Mouse (Mus musculus) MN1 (cell line): ENCODE measurements at regions not wholly inside any gene's neighbourhood (a gene's known extent, or its start where the extent isn't known, plus 50 kb on each side); places are given as distances from the start of the nearest gene placed in this dataset.
A peak's percentile ranks its signal among the peaks of the same experiment; 100 is the strongest.

Experiments used
- DNase-seq: peaks from one replicate; pipeline ENCODE4 v3.0.0-alpha.2; 2016; ENCODE audit warnings: low spot score

DNA sequence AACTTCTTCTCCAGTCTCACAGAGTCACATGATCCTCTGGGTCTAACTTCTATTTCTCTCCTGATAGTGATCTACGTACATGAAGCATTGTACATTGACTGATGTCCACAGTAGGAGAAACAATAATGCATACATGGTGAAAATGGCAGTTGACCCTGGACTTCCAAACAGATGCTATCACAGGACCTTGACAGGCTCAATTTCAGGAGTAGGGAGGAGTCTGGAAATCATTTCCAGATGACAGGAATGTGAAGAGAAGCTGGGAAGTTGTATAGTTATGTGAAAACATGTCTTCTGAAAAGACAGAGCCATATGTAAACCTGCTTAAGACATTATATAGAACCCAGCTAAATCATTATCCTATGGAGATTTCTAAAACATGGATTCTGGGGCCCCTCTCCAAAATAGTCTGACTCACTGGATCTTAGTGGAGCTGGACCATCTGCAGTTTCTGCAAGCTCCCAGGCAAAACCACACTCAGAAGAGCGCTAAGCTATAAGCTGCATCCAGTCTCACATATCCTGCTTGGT is 322.3 kb upstream of the Ldb2 start:
- no peak for DNase-seq

GRCm38 (mm10) chr5:45119757-45120156 is 320.3 kb upstream of the Ldb2 start:
- no peak for DNase-seq

- DNase-seq, result no peak
Measured at GRCm38 (mm10) chr5:45111246-45111645, 311.8 kb upstream of the Ldb2 start.

DNA sequence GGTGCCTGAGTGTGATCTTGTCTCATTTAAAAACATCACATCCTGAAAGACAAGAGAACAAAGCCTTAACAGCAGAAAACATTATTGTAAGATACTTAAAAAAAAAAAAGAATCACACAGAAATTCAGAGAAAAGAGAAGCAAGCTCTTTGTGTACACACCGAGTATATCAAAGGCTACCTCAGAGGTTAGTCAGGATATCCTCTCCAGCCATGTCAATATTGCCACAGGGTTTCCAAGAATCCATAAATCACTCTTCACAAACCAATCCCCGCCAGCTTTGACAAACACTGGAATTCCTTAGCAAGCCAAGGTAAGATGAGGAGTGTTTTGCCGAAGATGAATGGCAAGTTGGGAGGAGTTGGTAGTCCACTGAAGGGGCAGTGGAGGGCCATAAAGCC is 311.3 kb upstream of the Ldb2 start:
- DNase-seq, result no peak

GRCm38 (mm10) chr5:45105236-45105816 is 305.8 kb upstream of the Ldb2 start:
- no peak for DNase-seq

- no peak for DNase-seq
Measured at GRCm38 (mm10) chr5:45103763-45104428, 304.4 kb upstream of the Ldb2 start.

- peak; percentile 67 for DNase-seq
Measured at GRCm38 (mm10) chr5:45102661-45103060, 303.2 kb upstream of the Ldb2 start.

DNA sequence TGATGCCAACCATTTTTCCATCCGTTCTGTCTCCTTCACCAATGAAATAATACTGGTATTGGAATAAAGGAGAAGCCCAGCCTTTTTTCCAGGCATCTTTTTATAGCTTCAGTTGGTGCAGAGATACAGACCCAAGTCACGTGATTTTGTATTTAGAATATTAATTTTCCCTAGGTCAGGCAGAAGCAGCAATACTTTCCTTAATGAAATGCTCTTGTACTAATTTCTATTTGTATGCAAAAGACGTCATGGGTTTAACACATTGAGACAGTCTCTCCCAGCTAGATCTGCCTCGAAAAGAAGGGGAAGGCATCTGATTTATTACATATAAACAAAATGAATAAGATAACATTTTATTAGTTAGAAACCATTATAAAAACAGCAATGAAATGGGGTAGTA is 302.3 kb upstream of the Ldb2 start:
- DNase-seq, result peak; percentile 14

DNA sequence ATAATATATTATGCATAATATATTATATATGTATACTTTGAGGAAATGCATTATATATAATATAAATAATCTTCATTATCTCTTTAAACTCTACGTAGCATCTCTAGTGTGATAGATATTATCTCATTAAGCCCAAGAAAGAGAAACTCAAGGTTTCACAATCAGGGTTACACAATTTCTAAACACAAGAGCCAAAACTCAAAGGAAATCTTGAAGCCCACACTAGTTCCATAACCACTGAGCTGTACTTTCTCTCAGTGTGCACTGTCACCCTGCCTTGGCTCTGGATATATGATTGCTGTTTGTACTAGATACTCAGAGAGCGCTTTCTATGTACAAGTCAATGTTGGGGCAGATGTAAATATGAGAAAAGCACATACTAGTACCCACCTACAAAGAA is 299.6 kb upstream of the Ldb2 start:
- DNase-seq, result no peak

DNA sequence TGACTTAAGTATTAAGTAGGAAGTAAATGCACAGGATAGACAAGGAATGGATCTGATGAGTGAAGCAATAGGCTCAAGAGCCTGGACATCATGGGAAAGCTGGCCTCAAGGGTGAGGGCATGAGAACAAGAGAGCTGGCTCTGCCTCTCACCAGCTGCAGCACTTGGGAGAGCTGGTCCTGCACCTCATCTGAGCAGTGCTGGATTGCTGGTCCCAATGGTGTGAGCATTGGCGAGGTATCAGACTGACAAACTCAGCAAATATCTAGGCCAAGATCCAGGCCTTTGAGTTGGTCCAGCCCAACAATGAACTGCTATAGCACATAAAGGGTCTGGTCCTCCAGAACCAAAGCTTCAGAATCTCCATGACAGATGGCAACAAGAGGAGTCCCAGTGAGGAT is 298.5 kb upstream of the Ldb2 start:
- no peak for DNase-seq

DNA sequence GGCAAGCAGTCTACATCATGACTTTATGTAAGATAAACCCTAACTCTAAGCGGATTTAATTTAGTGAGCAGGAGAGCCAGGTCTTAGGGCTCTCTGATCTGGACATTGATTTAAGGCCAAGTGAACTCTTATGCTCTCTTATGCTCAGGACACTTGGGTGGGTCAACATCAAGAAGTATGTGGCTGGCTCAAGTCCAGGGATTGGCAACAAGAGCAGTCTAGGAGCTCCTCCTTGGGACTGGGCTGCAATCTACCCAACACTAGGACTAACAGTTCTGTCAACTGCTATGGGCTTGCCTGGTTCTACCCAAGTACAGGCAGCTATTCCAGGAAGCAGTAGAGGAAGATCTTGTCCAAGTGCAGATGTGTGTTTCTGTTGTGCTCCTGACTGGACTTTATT is 285.3 kb upstream of the Ldb2 start:
- no peak for DNase-seq

- DNase-seq, result no peak
Measured at GRCm38 (mm10) chr5:45082601-45083000, 283.1 kb upstream of the Ldb2 start.

DNA sequence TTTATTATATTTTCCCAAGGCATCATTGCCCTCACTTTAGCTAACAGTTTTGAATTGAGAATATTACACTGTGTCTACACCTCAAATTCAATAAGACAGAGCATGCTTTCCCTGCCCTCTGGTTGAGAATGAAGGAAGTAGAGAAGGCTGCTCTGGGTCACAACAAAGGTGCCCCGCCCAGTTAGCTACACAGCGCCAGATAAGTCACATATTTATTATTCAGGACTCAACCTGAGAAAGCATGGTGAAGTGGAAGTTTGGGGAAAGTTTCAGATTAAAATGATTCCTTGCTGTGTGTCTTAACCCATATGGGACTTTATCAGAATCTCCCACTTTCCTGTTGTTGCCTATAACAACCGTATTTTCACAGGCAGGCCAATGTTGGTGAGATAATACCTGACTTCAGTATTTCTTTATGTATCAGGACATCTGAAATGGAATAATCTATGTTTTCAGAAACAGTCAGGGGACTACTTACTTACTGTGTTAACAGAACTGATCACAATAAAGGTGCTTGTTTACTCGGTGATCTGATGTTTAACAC is 276.9 kb upstream of the Ldb2 start:
- no peak for DNase-seq

- no peak for DNase-seq
Measured at GRCm38 (mm10) chr5:45075195-45075594, 275.7 kb upstream of the Ldb2 start.

GRCm38 (mm10) chr5:45072529-45072928 is 273.0 kb upstream of the Ldb2 start:
- no peak for DNase-seq

GRCm38 (mm10) chr5:45065917-45066699 is 266.6 kb upstream of the Ldb2 start:
- DNase-seq, result no peak

DNA sequence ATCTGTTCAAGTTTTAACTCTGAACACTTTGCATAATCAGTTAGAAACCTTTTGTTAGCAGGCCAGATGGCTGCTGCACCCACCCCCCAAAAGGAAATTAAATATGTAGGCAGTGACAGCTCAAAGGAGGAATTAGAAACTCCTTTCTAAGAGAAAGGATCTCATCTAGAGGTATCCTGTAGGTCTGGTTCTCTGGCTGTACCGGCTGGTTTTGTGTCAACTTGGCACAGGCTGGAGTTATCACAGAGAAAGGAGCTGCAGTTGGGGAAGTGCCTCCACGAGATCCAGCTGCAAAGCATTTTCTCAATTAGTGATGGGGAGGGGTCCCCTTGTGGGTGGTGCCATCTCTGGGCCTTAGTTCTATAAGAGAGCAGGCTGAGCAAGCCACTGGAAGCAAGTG is 263.1 kb upstream of the Ldb2 start:
- DNase-seq, result no peak

GRCm38 (mm10) chr5:45055276-45055959 is 255.9 kb upstream of the Ldb2 start:
- no peak for DNase-seq

DNA sequence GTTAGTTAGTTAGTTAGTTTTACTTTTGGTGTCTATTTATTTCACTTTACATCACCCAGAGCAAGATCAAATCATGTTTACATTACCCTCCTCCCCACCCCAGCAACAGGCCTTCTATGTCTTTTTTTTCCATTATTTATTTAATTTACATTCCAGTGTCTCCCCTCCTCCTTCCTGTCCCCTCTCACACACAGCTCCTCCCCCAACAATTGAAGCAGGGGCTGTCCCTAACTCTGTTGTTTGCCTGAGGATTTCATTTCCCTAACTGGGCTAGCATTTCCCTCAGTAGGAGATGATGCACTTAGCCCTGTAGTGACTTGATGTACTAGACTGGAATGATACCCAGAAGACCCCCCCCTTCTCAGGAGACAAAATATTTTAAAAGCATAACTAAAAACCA is 249.9 kb upstream of the Ldb2 start:
- DNase-seq, result no peak

GRCm38 (mm10) chr5:45042914-45043313 is 243.4 kb upstream of the Ldb2 start:
- DNase-seq, result no peak

- DNase-seq, result no peak
Measured at GRCm38 (mm10) chr5:45036430-45036829, 236.9 kb upstream of the Ldb2 start.

GRCm38 (mm10) chr5:45033146-45033545 is 233.7 kb upstream of the Ldb2 start:
- peak; percentile 8 for DNase-seq
